Mouse (Mus musculus): ENCODE measurements around the gene Apc2. TPM values are rescaled to one million over a fixed set of nuclear protein-coding genes. Genes with fewer than 3 reads are reported as not detected.
A peak's percentile ranks its signal among the peaks of the same experiment; 100 is the strongest.

Apc2 gene
- polyA plus RNA-seq, 1 experiment from 2014 or later = 6.2 TPM

DNA sequence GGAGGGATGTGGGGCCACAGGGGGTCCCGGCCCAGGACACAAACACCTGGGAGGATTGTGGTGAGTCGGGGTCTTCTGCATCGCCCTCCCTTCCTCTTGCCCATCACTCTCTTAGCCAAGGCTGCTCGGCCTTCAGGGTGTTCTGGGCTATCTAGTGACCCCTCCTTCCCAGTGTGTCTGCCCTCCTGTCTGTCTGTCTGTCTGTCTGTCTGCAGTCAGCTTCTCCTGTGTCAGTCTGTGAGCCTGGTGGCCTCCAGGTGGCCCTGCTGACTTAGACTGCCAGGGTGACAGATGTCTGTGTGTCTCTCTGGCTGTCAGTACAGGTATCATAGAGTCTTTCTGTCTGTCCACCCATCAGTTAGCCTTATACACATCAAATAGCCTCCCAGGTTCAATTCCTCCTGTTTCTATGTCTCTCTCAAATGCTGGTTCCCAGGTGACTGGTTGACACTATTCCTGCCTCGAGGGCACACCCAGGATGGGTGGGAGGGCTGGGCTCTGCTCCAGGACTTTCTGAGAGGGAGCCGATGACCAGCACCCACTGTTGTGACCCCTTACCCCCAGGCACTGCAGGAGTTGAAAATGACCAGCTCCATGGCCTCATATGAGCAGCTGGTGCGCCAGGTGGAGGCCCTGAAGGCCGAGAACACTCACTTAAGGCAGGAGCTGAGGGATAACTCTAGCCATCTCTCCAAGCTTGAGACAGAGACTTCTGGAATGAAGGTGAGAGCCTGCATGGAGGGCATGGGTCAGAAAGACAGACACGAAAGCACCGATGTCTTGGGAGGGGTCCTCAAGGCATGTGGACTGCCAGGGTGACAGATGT is 5.7 kb downstream of the Apc2 start:
- DNase-seq (ENCODE audit: low spot score) (no peak), ATAC-seq (ENCODE audit: low read depth) (no peak)
- H3K4me1 ChIP-seq (ENCODE audit: control insufficient read depth, insufficient read depth, low read length) = no peaks in the 10 kb centered on the region
- WGBS = 74% methylated on average over 9 of the region's 10 CpGs
- peaks cover 58% of the 10 kb centered on the region for H3K27me3 ChIP-seq (replicated peaks; ENCODE audit: control insufficient read depth, insufficient read depth, low read length)
- no peaks in the 10 kb centered on the region for H3K9me3 ChIP-seq (ENCODE audit: control insufficient read depth, low read length)
- H3K27ac ChIP-seq (replicated peaks; ENCODE audit: low read depth, low read length) = no peak overlapping the region
- H3K4me2 ChIP-seq (ENCODE audit: low read depth, low read length) = peak overlapping the region; percentile 36
- peak overlapping the region; percentile 30; the same call in 1 of the 2 replicates for H3K9ac ChIP-seq (ENCODE audit: low read depth, low read length)
- H3K4me3 ChIP-seq (ENCODE audit: low read depth, low read length) = peak overlapping the region; percentile 22; the same call in 1 of the 2 replicates
- 0 out of 2 replicates have a peak, but pooled peaks cover 6% of the 10 kb centered on the region for H3K36me3 ChIP-seq (ENCODE audit: control insufficient read depth, insufficient read depth, low read length)

DNA sequence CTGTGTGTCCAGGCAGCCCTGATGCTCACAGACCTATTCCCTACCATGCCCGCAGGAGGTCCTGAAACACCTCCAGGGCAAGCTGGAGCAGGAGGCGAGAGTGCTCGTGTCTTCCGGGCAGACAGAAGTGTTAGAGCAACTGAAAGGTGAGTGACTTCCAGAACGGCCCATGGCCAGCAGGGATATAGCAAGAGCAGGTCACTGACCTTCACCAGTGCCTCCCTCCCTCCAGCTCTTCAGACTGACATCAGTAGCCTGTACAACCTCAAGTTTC is 6.2 kb downstream of the Apc2 start:
- peaks cover 58% of the 10 kb centered on the region for H3K27me3 ChIP-seq (replicated peaks; ENCODE audit: control insufficient read depth, insufficient read depth, low read length)
- ATAC-seq (ENCODE audit: low read depth) (no peak), DNase-seq (ENCODE audit: low spot score) (no peak)
- WGBS = 54% methylated on average over 5 of the region's 5 CpGs
- peak overlapping the region; percentile 36 for H3K4me2 ChIP-seq (ENCODE audit: low read depth, low read length)
- no peak overlapping the region for H3K27ac ChIP-seq (replicated peaks; ENCODE audit: low read depth, low read length)
- H3K36me3 ChIP-seq (ENCODE audit: control insufficient read depth, insufficient read depth, low read length) = 0 out of 2 replicates have a peak, but pooled peaks cover 8% of the 10 kb centered on the region
- peak overlapping the region; percentile 37; the same call in 1 of the 2 replicates for H3K9ac ChIP-seq (ENCODE audit: low read depth, low read length)
- no peak overlapping the region for H3K4me3 ChIP-seq (ENCODE audit: low read depth, low read length)
- no peaks in the 10 kb centered on the region for H3K4me1 ChIP-seq (ENCODE audit: control insufficient read depth, insufficient read depth, low read length)
- H3K9me3 ChIP-seq (ENCODE audit: control insufficient read depth, low read length) = no peaks in the 10 kb centered on the region

DNA sequence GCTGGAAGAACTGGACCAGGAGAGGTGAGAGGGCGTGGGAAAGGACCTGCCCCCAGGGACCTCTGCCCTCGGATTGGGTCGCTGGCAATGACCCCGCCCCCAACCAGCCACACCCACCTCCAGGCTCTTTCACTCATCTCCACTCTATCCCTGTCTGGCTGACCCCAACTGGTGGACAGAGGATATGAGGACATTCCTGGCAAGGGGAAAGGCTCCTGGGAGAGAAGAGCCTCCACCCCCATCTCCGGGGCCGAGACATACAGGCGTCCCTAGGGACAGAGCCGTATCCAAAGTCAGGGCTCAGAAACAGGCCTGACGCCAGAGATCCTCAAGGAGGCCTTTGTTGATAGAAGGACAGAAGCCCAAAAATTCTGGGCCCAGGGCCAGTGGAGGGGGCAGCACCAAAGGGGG is 6.7 kb downstream of the Apc2 start:
- DNase-seq (ENCODE audit: low spot score) = peak; percentile 59
- peak overlapping the region; percentile 36 for H3K4me2 ChIP-seq (ENCODE audit: low read depth, low read length)
- H3K9ac ChIP-seq (ENCODE audit: low read depth, low read length) = peak overlapping the region; percentile 37; the same call in 1 of the 2 replicates
- H3K27me3 ChIP-seq (replicated peaks; ENCODE audit: control insufficient read depth, insufficient read depth, low read length) = peaks cover 58% of the 10 kb centered on the region
- H3K27ac ChIP-seq (replicated peaks; ENCODE audit: low read depth, low read length) = no peak overlapping the region
- ATAC-seq (ENCODE audit: low read depth) = 0 out of 2 replicates have a peak, but pooled peaks have one; percentile 7
- no peak overlapping the region for H3K4me3 ChIP-seq (ENCODE audit: low read depth, low read length)
- H3K36me3 ChIP-seq (ENCODE audit: control insufficient read depth, insufficient read depth, low read length) = 0 out of 2 replicates have a peak, but pooled peaks cover 8% of the 10 kb centered on the region
- 11% methylated on average over 7 of the region's 9 CpGs for WGBS
- no peaks in the 10 kb centered on the region for H3K4me1 ChIP-seq (ENCODE audit: control insufficient read depth, insufficient read depth, low read length)
- H3K9me3 ChIP-seq (ENCODE audit: control insufficient read depth, low read length) = no peaks in the 10 kb centered on the region

DNA sequence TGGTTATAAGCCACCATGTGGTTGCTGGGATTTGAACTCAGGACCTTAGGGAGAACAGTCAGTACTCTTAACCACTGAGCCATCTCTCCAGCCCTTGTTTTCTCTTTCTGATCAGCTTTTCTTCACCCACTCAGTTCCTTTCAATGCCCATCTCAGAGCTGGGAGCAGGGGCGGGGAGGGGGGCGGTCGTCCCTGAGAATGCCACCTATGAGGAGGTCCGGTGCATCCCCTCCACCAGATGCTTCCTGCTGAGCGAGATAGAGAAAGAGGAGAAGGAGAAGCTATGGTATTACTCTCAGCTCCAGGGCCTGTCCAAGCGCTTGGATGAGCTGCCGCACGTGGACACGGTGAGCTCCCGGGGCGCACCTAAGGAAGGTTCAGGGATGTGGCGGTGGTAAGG is 8.7 kb downstream of the Apc2 start:
- WGBS = 27% methylated on average over 10 of the region's 12 CpGs
- Histone ChIP-seq H3K4me3 (ENCODE audit: low read depth, low read length) (no peak overlapping the region), H3K4me1 (ENCODE audit: control insufficient read depth, insufficient read depth, low read length) (no peaks in the 10 kb centered on the region), H3K36me3 (ENCODE audit: control insufficient read depth, insufficient read depth, low read length) (peaks cover 26% of the 10 kb centered on the region; the same call in 1 of the 2 replicates), H3K27me3 (replicated peaks; ENCODE audit: control insufficient read depth, insufficient read depth, low read length) (peaks cover 50% of the 10 kb centered on the region), H3K4me2 (ENCODE audit: low read depth, low read length) (no peak overlapping the region), H3K27ac (replicated peaks; ENCODE audit: low read depth, low read length) (no peak overlapping the region), H3K9ac (ENCODE audit: low read depth, low read length) (0 out of 2 replicates have a peak overlapping the region, but pooled peaks have one; percentile 5), H3K9me3 (ENCODE audit: control insufficient read depth, low read length) (no peaks in the 10 kb centered on the region)
- no peak for ATAC-seq (ENCODE audit: low read depth)
- DNase-seq (ENCODE audit: low spot score) = no peak

DNA sequence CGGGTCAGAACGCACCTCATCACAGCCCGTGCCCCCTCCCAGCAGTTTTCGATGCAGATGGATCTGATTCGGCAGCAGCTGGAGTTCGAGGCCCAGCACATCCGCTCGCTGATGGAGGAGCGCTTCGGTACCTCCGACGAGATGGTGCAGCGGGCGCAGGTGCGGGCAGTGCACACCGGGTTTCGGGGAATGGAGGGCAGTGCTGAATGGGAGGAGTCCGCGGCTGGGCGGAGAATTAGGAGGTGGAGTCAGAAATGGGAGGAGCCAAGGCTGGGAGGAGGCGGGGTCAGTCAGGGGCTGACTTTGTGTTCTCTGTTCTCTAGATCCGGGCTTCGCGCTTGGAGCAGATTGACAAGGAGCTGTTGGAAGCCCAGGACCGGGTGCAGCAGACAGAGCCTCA is 9.1 kb downstream of the Apc2 start:
- 0 out of 2 replicates have a peak overlapping the region, but pooled peaks have one; percentile 5 for H3K9ac ChIP-seq (ENCODE audit: low read depth, low read length)
- H3K27ac ChIP-seq (replicated peaks; ENCODE audit: low read depth, low read length) = no peak overlapping the region
- no peak overlapping the region for H3K4me3 ChIP-seq (ENCODE audit: low read depth, low read length)
- 14% methylated on average over 25 of the region's 25 CpGs for WGBS
- no peaks in the 10 kb centered on the region for H3K4me1 ChIP-seq (ENCODE audit: control insufficient read depth, insufficient read depth, low read length)
- H3K4me2 ChIP-seq (ENCODE audit: low read depth, low read length) = no peak overlapping the region
- peaks cover 46% of the 10 kb centered on the region for H3K27me3 ChIP-seq (replicated peaks; ENCODE audit: control insufficient read depth, insufficient read depth, low read length)
- DNase-seq (ENCODE audit: low spot score) (no peak), ATAC-seq (ENCODE audit: low read depth) (no peak)
- H3K9me3 ChIP-seq (ENCODE audit: control insufficient read depth, low read length) = no peaks in the 10 kb centered on the region
- peaks cover 28% of the 10 kb centered on the region; the same call in 1 of the 2 replicates for H3K36me3 ChIP-seq (ENCODE audit: control insufficient read depth, insufficient read depth, low read length)

GRCm38 (mm10) chr10:80311560-80311959 is 15.8 kb downstream of the Apc2 start:
- ATAC-seq (ENCODE audit: low read depth) = no peak
- H3K4me1 ChIP-seq (ENCODE audit: control insufficient read depth, insufficient read depth, low read length) = no peaks in the 10 kb centered on the region
- H3K9ac ChIP-seq (ENCODE audit: low read depth, low read length) = no peak overlapping the region
- no peak overlapping the region for H3K4me3 ChIP-seq (ENCODE audit: low read depth, low read length)
- peaks cover 65% of the 10 kb centered on the region for H3K27me3 ChIP-seq (replicated peaks; ENCODE audit: control insufficient read depth, insufficient read depth, low read length)
- no peak for DNase-seq (ENCODE audit: low spot score)
- H3K9me3 ChIP-seq (ENCODE audit: control insufficient read depth, low read length) = no peaks in the 10 kb centered on the region
- 84% methylated on average over 15 of the region's 16 CpGs for WGBS
- H3K36me3 ChIP-seq (ENCODE audit: control insufficient read depth, insufficient read depth, low read length) = peaks cover 28% of the 10 kb centered on the region; the same call in 1 of the 2 replicates
- H3K4me2 ChIP-seq (ENCODE audit: low read depth, low read length) = no peak overlapping the region
- H3K27ac ChIP-seq (replicated peaks; ENCODE audit: low read depth, low read length) = no peak overlapping the region

- Histone ChIP-seq H3K9ac (ENCODE audit: low read depth, low read length) (0 out of 2 replicates have a peak overlapping the region, but pooled peaks have one; percentile 11), H3K36me3 (ENCODE audit: control insufficient read depth, insufficient read depth, low read length) (peaks cover 24% of the 10 kb centered on the region; the same call in 1 of the 2 replicates)
- no peak for ATAC-seq (ENCODE audit: low read depth)
These were observed 17.1 kb downstream of the Apc2 start for GRCm38 (mm10) chr10:80312586-80313504.

GRCm38 (mm10) chr10:80313627-80314201 is 17.9 kb downstream of the Apc2 start:
- peaks cover 21% of the 10 kb centered on the region; the same call in 1 of the 2 replicates for H3K36me3 ChIP-seq (ENCODE audit: control insufficient read depth, insufficient read depth, low read length)
- H3K27ac ChIP-seq (replicated peaks; ENCODE audit: low read depth, low read length) = no peak overlapping the region
- H3K9ac ChIP-seq (ENCODE audit: low read depth, low read length) = 0 out of 2 replicates have a peak overlapping the region, but pooled peaks have one; percentile 6
- ATAC-seq (ENCODE audit: low read depth) (no peak), DNase-seq (ENCODE audit: low spot score) (no peak)
- H3K27me3 ChIP-seq (replicated peaks; ENCODE audit: control insufficient read depth, insufficient read depth, low read length) = peaks cover 73% of the 10 kb centered on the region
- H3K4me2 ChIP-seq (ENCODE audit: low read depth, low read length) = no peak overlapping the region
- WGBS = 45% methylated on average over 13 of the region's 20 CpGs
- H3K4me1 ChIP-seq (ENCODE audit: control insufficient read depth, insufficient read depth, low read length) = no peaks in the 10 kb centered on the region
- no peak overlapping the region for H3K4me3 ChIP-seq (ENCODE audit: low read depth, low read length)
- H3K9me3 ChIP-seq (ENCODE audit: control insufficient read depth, low read length) = no peaks in the 10 kb centered on the region

More at GRCm38 (mm10) chr10:80312586-80313504, 17.1 kb downstream of the Apc2 start:
- H3K4me1 ChIP-seq (ENCODE audit: control insufficient read depth, insufficient read depth, low read length) = no peaks in the 10 kb centered on the region
- H3K27me3 ChIP-seq (replicated peaks; ENCODE audit: control insufficient read depth, insufficient read depth, low read length) = peaks cover 73% of the 10 kb centered on the region
- no peak overlapping the region for H3K4me3 ChIP-seq (ENCODE audit: low read depth, low read length)
- 62% methylated on average over 51 of the region's 54 CpGs for WGBS
- DNase-seq (ENCODE audit: low spot score) = no peak
- H3K27ac ChIP-seq (replicated peaks; ENCODE audit: low read depth, low read length) = no peak overlapping the region
- no peak overlapping the region for H3K4me2 ChIP-seq (ENCODE audit: low read depth, low read length)
- H3K9me3 ChIP-seq (ENCODE audit: control insufficient read depth, low read length) = no peaks in the 10 kb centered on the region
